Comparison of ENCODE assay signal across 8 mouse cellular contexts in the genomic region with DNA sequence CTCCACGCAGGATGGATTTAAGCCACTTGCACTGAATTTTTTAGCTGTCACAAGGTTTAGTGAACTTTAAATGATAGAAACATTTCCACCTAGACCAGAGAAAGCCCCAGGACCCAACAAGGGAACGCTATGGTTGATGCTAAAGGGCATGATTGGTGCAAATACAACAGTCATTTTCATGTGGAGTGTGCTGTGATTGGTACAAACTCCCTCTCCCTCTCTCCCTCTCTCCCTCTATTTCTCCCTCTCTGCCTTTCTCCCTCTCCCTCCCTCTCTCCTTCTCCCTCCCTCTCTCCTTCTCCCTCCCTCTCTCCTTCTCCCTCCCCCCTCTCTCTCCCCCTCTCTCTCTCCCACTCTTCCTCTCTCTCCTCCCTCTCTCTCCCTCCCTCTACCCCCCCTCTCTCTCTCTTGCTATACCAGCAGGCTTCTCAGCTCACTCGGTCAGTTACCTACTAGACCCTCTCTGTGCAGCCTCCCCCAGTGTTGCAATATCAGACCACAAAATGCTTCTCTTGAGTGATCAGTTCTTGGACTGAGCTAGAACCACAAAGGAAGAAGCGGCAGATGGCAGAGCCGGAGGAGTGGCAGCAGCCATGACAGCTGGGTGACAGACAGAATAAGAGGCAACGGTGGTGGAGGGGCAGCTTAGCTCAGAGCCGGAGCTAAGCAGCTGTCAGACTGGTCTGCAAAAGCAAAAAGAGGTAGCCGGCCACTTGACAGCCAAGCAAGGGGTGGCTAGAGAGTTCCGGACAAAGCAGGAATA. TPM values are rescaled to one million over a fixed set of nuclear protein-coding genes. Genes with fewer than 3 reads are reported as not detected.
DNase-seq lines count a peak whose midpoint lies in the region; ATAC-seq and TF ChIP-seq lines count a peak whose summit lies in the region.

No protein-coding gene starts in this region.

- H3K4me1 ChIP-seq in kidney, postnatal 0 days (replicated peaks; ENCODE audit: insufficient read depth, low read length) = no peaks in the 10 kb centered on the region
- H3K4me1 ChIP-seq in embryonic facial prominence, embryonic 10.5 days = peaks cover 10% of the 10 kb centered on the region; the same call in 1 of the 2 replicates
- H3K4me1 ChIP-seq in hindbrain, embryonic 12.5 days = 0 out of 2 replicates have a peak, but pooled peaks cover 4% of the 10 kb centered on the region
- H3K4me1 ChIP-seq in liver, embryonic 13.5 days (replicated peaks) = peaks cover 19% of the 10 kb centered on the region

- no peak for DNase-seq in kidney, postnatal 0 days (ENCODE audit: low spot score)
- no peak for DNase-seq in kidney, postnatal 25 days
- no peak for DNase-seq in embryonic facial prominence, embryonic 10.5 days (ENCODE audit: low spot score)
- DNase-seq in liver, embryonic 13.5 days = no peak
- peak; percentile 92 for DNase-seq in retina, postnatal 1 day
- no peak for DNase-seq in adrenal gland, postnatal 10 days
- DNase-seq in testis, postnatal 14 days (ENCODE audit: low spot score) = no peak

- H3K4me2 ChIP-seq in kidney, postnatal 0 days (ENCODE audit: low read length) = peak overlapping the region; percentile 19; the same call in 1 of the 2 replicates
- peak overlapping the region; percentile 31 for H3K4me2 ChIP-seq in hindbrain, embryonic 12.5 days (replicated peaks)
- H3K4me2 ChIP-seq in liver, embryonic 13.5 days = peak overlapping the region; percentile 47

- no peaks in the 10 kb centered on the region for H3K36me3 ChIP-seq in kidney, postnatal 0 days (ENCODE audit: insufficient read depth, low read length)
- H3K36me3 ChIP-seq in embryonic facial prominence, embryonic 10.5 days (replicated peaks) = no peaks in the 10 kb centered on the region
- no peaks in the 10 kb centered on the region for H3K36me3 ChIP-seq in hindbrain, embryonic 12.5 days
- H3K36me3 ChIP-seq in liver, embryonic 13.5 days = no peaks in the 10 kb centered on the region

- H3K9ac ChIP-seq in kidney, postnatal 0 days (ENCODE audit: low read depth, low read length) = no peak overlapping the region
- H3K9ac ChIP-seq in hindbrain, embryonic 12.5 days = no peak overlapping the region
- peak overlapping the region; percentile 24; the same call in 1 of the 2 replicates for H3K9ac ChIP-seq in liver, embryonic 13.5 days

- peak overlapping the region; percentile 27; the same call in 1 of the 2 replicates for H3K27ac ChIP-seq in kidney, postnatal 0 days
- peak overlapping the region; percentile 30; the same call in 1 of the 2 replicates for H3K27ac ChIP-seq in embryonic facial prominence, embryonic 10.5 days (replicated peaks)
- peak overlapping the region; percentile 85 for H3K27ac ChIP-seq in hindbrain, embryonic 12.5 days
- H3K27ac ChIP-seq in liver, embryonic 13.5 days = peak overlapping the region; percentile 36; the same call in 1 of the 2 replicates

- WGBS in kidney, postnatal 0 days = 43% methylated on average over 9 of the region's 9 CpGs
- 67% methylated on average over 9 of the region's 9 CpGs for WGBS in embryonic facial prominence, embryonic 10.5 days
- WGBS in hindbrain, embryonic 12.5 days = 41% methylated on average over 9 of the region's 9 CpGs
- WGBS in liver, embryonic 13.5 days (ENCODE audit: insufficient replicate concordance) = 24% methylated on average over 9 of the region's 9 CpGs

- no peaks in the 10 kb centered on the region for H3K27me3 ChIP-seq in kidney, postnatal 0 days (ENCODE audit: insufficient read depth, low read length)
- H3K27me3 ChIP-seq in embryonic facial prominence, embryonic 10.5 days (replicated peaks; ENCODE audit: low read depth, poor library complexity, severe bottlenecking) = no peaks in the 10 kb centered on the region
- no peaks in the 10 kb centered on the region for H3K27me3 ChIP-seq in hindbrain, embryonic 12.5 days
- H3K27me3 ChIP-seq in liver, embryonic 13.5 days = no peaks in the 10 kb centered on the region

- no peak overlapping the region for H3K4me3 ChIP-seq in kidney, postnatal 0 days (replicated peaks; ENCODE audit: low read depth, low read length)
- no peak overlapping the region for H3K4me3 ChIP-seq in embryonic facial prominence, embryonic 10.5 days
- no peak overlapping the region for H3K4me3 ChIP-seq in hindbrain, embryonic 12.5 days
- peak overlapping the region; percentile 20; the same call in 1 of the 2 replicates for H3K4me3 ChIP-seq in liver, embryonic 13.5 days (replicated peaks)

- no peaks in the 10 kb centered on the region for H3K9me3 ChIP-seq in kidney, postnatal 0 days (replicated peaks; ENCODE audit: low read length)
- no peaks in the 10 kb centered on the region for H3K9me3 ChIP-seq in embryonic facial prominence, embryonic 10.5 days
- no peaks in the 10 kb centered on the region for H3K9me3 ChIP-seq in hindbrain, embryonic 12.5 days (replicated peaks)
- H3K9me3 ChIP-seq in liver, embryonic 13.5 days (replicated peaks) = no peaks in the 10 kb centered on the region

- TF ChIP-seq CTCF in kidney, postnatal 0 days (IDR thresholded peaks at IDR 0.05; ENCODE audit: low read depth) = no peak

- peak; percentile 30; the same call in 1 of the 2 replicates for ATAC-seq in kidney, postnatal 0 days (replicated peaks; ENCODE audit: low FRiP score, low read depth)
- ATAC-seq in hindbrain, embryonic 12.5 days (ENCODE audit: low FRiP score) = peak; percentile 78
- ATAC-seq in liver, embryonic 13.5 days (ENCODE audit: low read depth) = 0 out of 2 replicates have a peak, but pooled peaks have one; percentile 37

RNA-seq across cellular contexts. Expression of gene Plet1, which starts 42.7 kb away (rescaled TPM):
- 53.4 and 54.5 TPM in 2 replicates for polyA plus RNA-seq in kidney, postnatal 0 days (2015; fragmentation: Nextera tagmentation; extraction: Ambion mirVana)
- 1.4 and 1.6 TPM in 2 replicates for polyA plus RNA-seq in embryonic facial prominence, embryonic 10.5 days (2016; fragmentation: Nextera tagmentation; extraction: Ambion mirVana)
- 0.79 and 1.1 TPM in 2 replicates for polyA plus RNA-seq in hindbrain, embryonic 12.5 days (2016; fragmentation: Nextera tagmentation; extraction: Ambion mirVana)
- 0.07 and 0.36 TPM in 2 replicates for polyA plus RNA-seq in liver, embryonic 13.5 days (2015; fragmentation: Nextera tagmentation; extraction: Ambion mirVana)
- total RNA-seq in adrenal gland, postnatal 10 days (2021) = under 1 TPM; 0.30 to 0.51 TPM

Comparison
In these comparisons a context has a peak if more than half of its experiments do, and no peak if none do; other contexts are left out.
1. H3K27ac ChIP-seq: peak in every context shown above with its lines; median percentile 85 in hindbrain, embryonic 12.5 days; 36 in liver, embryonic 13.5 days; 30 in embryonic facial prominence, embryonic 10.5 days; 27 in kidney, postnatal 0 days.
2. RNA of gene Plet1, which starts 42.7 kb away (polyA plus RNA-seq): 53.4 to 54.5 TPM in kidney, postnatal 0 days; 1.4 to 1.6 TPM in embryonic facial prominence, embryonic 10.5 days, 0.79 to 1.1 TPM in hindbrain, embryonic 12.5 days and 0.07 to 0.36 TPM in liver, embryonic 13.5 days; every median in the first group is over 10 times any median in the second.
3. Peak in every context shown above with its lines, with median percentiles within 50 percentile points of each other: ATAC-seq and H3K4me2 ChIP-seq.